Mouse (Mus musculus) forebrain, embryonic 14.5 days (tissue): ENCODE measurements around the gene Rpusd1. TPM values are rescaled to one million over a fixed set of nuclear protein-coding genes. Genes with fewer than 3 reads are reported as not detected.

Experiments used
- ATAC-seq: fragments of 200-750 bp; cut with Nextera tagmentation; 2 replicates; pipeline ENCODE4 v1.8.0; 2017; ENCODE audit warnings: mild to moderate bottlenecking, moderate library complexity
- DNase-seq: peaks from one replicate; pipeline ENCODE4 v3.0.0-alpha.2; 2015; ENCODE audit warnings: low spot score
- H3K27ac ChIP-seq: fragments of 300-500 bp; sonication (generic); 2 replicates; pipeline ENCODE4 v1.5.1; 2014; ENCODE audit warnings: low read depth, mild to moderate bottlenecking, control low read depth, low read length, moderate library complexity
- H3K27me3 ChIP-seq: fragments of 300-500 bp; sonication (generic); replicated peaks from 2 replicates; pipeline ENCODE4 v1.6.1; 2014; ENCODE audit warnings: low read length, control low read depth, mixed read lengths; ENCODE audit not compliant: control insufficient read depth, insufficient read depth
- H3K36me3 ChIP-seq: fragments of 300-500 bp; sonication (generic); 2 replicates; pipeline ENCODE4 v1.6.1; 2014; ENCODE audit warnings: low read length, control low read depth; ENCODE audit not compliant: control insufficient read depth, insufficient read depth
- H3K4me1 ChIP-seq: fragments of 300-500 bp; sonication (generic); 2 replicates; pipeline ENCODE4 v1.6.1; 2014; ENCODE audit warnings: antibody characterized with exemption, low read length, control low read depth; ENCODE audit not compliant: control insufficient read depth, insufficient read depth
- H3K4me2 ChIP-seq: fragments of 300-500 bp; sonication (generic); 2 replicates; pipeline ENCODE4 v1.6.1; 2014; ENCODE audit warnings: mild to moderate bottlenecking, control low read depth, low read length
- H3K4me3 ChIP-seq: fragments of 300-500 bp; sonication (generic); 2 replicates; pipeline ENCODE4 v1.5.1; 2014; ENCODE audit warnings: low read depth, low read length, control low read depth
- H3K9ac ChIP-seq: fragments of 300-500 bp; sonication (generic); 2 replicates; pipeline ENCODE4 v1.6.1; 2014; ENCODE audit warnings: mild to moderate bottlenecking, low read length, control low read depth, moderate library complexity
- H3K9me3 ChIP-seq: fragments of 300-500 bp; sonication (generic); replicated peaks from 2 replicates; pipeline ENCODE4 v1.6.1; 2016; ENCODE audit warnings: low read length, control low read depth, mixed read lengths; ENCODE audit not compliant: control insufficient read depth
- WGBS: fragments of 180-500 bp; shearing (Covaris S2); extraction: QIAGEN DNeasy Blood & Tissue Kit; methylation state at CpG from one replicate; pipeline ENCODE4 v1.1.7; 2014; 5-methylcytosine and 5-hydroxymethylcytosine counted together
- polyA plus RNA-seq: library from polyadenylated mRNA; unstranded; fragments of >200 nt; fragmentation: Nextera tagmentation; extraction: Ambion mirVana; gene quantifications from 2 replicates; pipeline ENCODE4 v1.2.1, GENCODE M21; 2014

Rpusd1 gene
- polyA plus RNA-seq: 26.6 and 28.9 TPM in 2 replicates

GRCm38 (mm10) chr17:25727265-25728008, at the start of gene Rpusd1, which contains the start of gene Chtf18:
Rpusd1 (plus strand) TSS chr17:25727670.
Chtf18 (minus strand) TSS chr17:25727419.
- WGBS: under 1% methylated on average over 37 of the region's 37 CpGs
- H3K9ac ChIP-seq: peak within 1 kb of the TSS; percentile 71

GRCm38 (mm10) chr17:25677969-25678368, 49.5 kb upstream of the Rpusd1 start:
- ATAC-seq: no peak
- H3K4me1 ChIP-seq: peaks cover 14% of the 10 kb centered on the region
- WGBS: 48% methylated on average over 6 of the region's 6 CpGs

More at GRCm38 (mm10) chr17:25727265-25728008, at the start of gene Rpusd1, which contains the start of gene Chtf18:
- ATAC-seq (peak; percentile 99), DNase-seq (peak; percentile 100)
- Histone ChIP-seq H3K36me3 (peaks cover 16% of the 10 kb centered on the region), H3K4me3 (peak within 1 kb of the TSS; percentile 46), H3K27ac (no peak within 1 kb of the TSS), H3K4me1 (peaks cover 20% of the 10 kb centered on the region), H3K9me3 (no peaks in the 10 kb centered on the region), H3K4me2 (peak within 1 kb of the TSS; percentile 93), H3K27me3 (no peaks in the 10 kb centered on the region)

GRCm38 (mm10) chr17:25679818-25680217, 47.7 kb upstream of the Rpusd1 start:
- Histone ChIP-seq H3K4me1 (peaks cover 14% of the 10 kb centered on the region), H3K9ac (peak overlapping the region; percentile 13; the same call in 1 of the 2 replicates), H3K27ac (no peak overlapping the region), H3K9me3 (no peaks in the 10 kb centered on the region), H3K4me3 (no peak overlapping the region), H3K4me2 (peak overlapping the region; percentile 12; the same call in 1 of the 2 replicates), H3K27me3 (no peaks in the 10 kb centered on the region), H3K36me3 (no peaks in the 10 kb centered on the region)
- DNase-seq (peak; percentile 59), ATAC-seq (peak; percentile 57)
- 2% methylated on average over 5 of the region's 5 CpGs for WGBS

More at GRCm38 (mm10) chr17:25677969-25678368, 49.5 kb upstream of the Rpusd1 start:
- H3K4me3 ChIP-seq: no peak overlapping the region
- no peak overlapping the region for H3K4me2 ChIP-seq
- H3K27ac ChIP-seq: no peak overlapping the region
- H3K9me3 ChIP-seq: no peaks in the 10 kb centered on the region
- no peaks in the 10 kb centered on the region for H3K27me3 ChIP-seq
- no peak overlapping the region for H3K9ac ChIP-seq
- no peaks in the 10 kb centered on the region for H3K36me3 ChIP-seq
- DNase-seq: no peak

GRCm38 (mm10) chr17:25681636-25682035, 45.8 kb upstream of the Rpusd1 start:
- 82% methylated on average over 4 of the region's 4 CpGs for WGBS

GRCm38 (mm10) chr17:25686323-25686722, 41.1 kb upstream of the Rpusd1 start:
- H3K4me3 ChIP-seq: no peak overlapping the region
- no peaks in the 10 kb centered on the region for H3K36me3 ChIP-seq
- no peak overlapping the region for H3K27ac ChIP-seq
- H3K9ac ChIP-seq: no peak overlapping the region
- H3K27me3 ChIP-seq: no peaks in the 10 kb centered on the region
- DNase-seq: peak; percentile 52
- no peak for ATAC-seq
- H3K4me2 ChIP-seq: no peak overlapping the region
- no peaks in the 10 kb centered on the region for H3K9me3 ChIP-seq
- WGBS: 46% methylated on average over 7 of the region's 7 CpGs
- H3K4me1 ChIP-seq: no peaks in the 10 kb centered on the region; the same call in 1 of the 2 replicates

More at GRCm38 (mm10) chr17:25681636-25682035, 45.8 kb upstream of the Rpusd1 start:
- DNase-seq (no peak), ATAC-seq (no peak)
- Histone ChIP-seq H3K4me2 (no peak overlapping the region), H3K27me3 (no peaks in the 10 kb centered on the region), H3K4me3 (no peak overlapping the region), H3K4me1 (peaks cover 14% of the 10 kb centered on the region), H3K36me3 (no peaks in the 10 kb centered on the region), H3K9me3 (no peaks in the 10 kb centered on the region), H3K9ac (no peak overlapping the region), H3K27ac (no peak overlapping the region)

GRCm38 (mm10) chr17:25688922-25689321, 38.5 kb upstream of the Rpusd1 start:
- WGBS: 70% methylated on average over 4 of the region's 4 CpGs

GRCm38 (mm10) chr17:25696263-25696662, 31.2 kb upstream of the Rpusd1 start:
- Histone ChIP-seq H3K4me2 (no peak overlapping the region), H3K27me3 (no peaks in the 10 kb centered on the region), H3K36me3 (no peaks in the 10 kb centered on the region), H3K27ac (no peak overlapping the region), H3K4me1 (no peaks in the 10 kb centered on the region), H3K9ac (no peak overlapping the region), H3K4me3 (no peak overlapping the region), H3K9me3 (no peaks in the 10 kb centered on the region)
- no peak for DNase-seq
- WGBS: 50% methylated on average over 1 of the region's 1 CpGs
- no peak for ATAC-seq

More at GRCm38 (mm10) chr17:25688922-25689321, 38.5 kb upstream of the Rpusd1 start:
- H3K9ac ChIP-seq: no peak overlapping the region
- H3K4me1 ChIP-seq: no peaks in the 10 kb centered on the region; the same call in 1 of the 2 replicates
- H3K9me3 ChIP-seq: no peaks in the 10 kb centered on the region
- DNase-seq: no peak
- no peaks in the 10 kb centered on the region for H3K27me3 ChIP-seq
- H3K4me2 ChIP-seq: no peak overlapping the region
- H3K36me3 ChIP-seq: no peaks in the 10 kb centered on the region
- no peak overlapping the region for H3K27ac ChIP-seq
- no peak for ATAC-seq
- no peak overlapping the region for H3K4me3 ChIP-seq

- H3K27ac ChIP-seq: no peak overlapping the region
- H3K27me3 ChIP-seq: no peaks in the 10 kb centered on the region
- H3K9ac ChIP-seq: no peak overlapping the region
- H3K4me3 ChIP-seq: no peak overlapping the region
- no peak overlapping the region for H3K4me2 ChIP-seq
- no peaks in the 10 kb centered on the region for H3K36me3 ChIP-seq
- H3K9me3 ChIP-seq: no peaks in the 10 kb centered on the region
- 9% methylated on average over 7 of the region's 7 CpGs for WGBS
- ATAC-seq: peak; percentile 57; the same call in 1 of the 2 replicates
- peak; percentile 91 for DNase-seq
- H3K4me1 ChIP-seq: no peaks in the 10 kb centered on the region
These were observed 29.0 kb upstream of the Rpusd1 start for GRCm38 (mm10) chr17:25698446-25698845.
